Mouse (Mus musculus) left cerebral cortex, postnatal 4 days (tissue): ENCODE measurements at regions not wholly inside any gene's neighbourhood (a gene's known extent, or its start where the extent isn't known, plus 50 kb on each side); places are given as distances from the start of the nearest gene placed in this dataset.
"Not testable (repeated sequence)": the region's sequence is repeated elsewhere in the genome, so short reads cannot be mapped to it uniquely, and the experiment has no call there.

Experiments used
- DNase-seq: peaks from one replicate; pipeline ENCODE4 v3.0.0-alpha.2; 2022
- intact Hi-C: fragments of 180-260 bp; cut with DNase I; formaldehyde crosslinking; loops from one replicate; pipeline ENCODE4 v1.15.1; 2025

- intact Hi-C loops = not testable (repeated sequence)
Observed at GRCm38 (mm10) chrX:62969746-62970145, 502.0 kb downstream of the 4931400O07Rik start.

More at GRCm38 (mm10) chrX:62969746-62970145, 502.0 kb downstream of the 4931400O07Rik start:
- peak; percentile 21 for DNase-seq
